Mouse (Mus musculus) cortical plate, adult 2 months (tissue): ENCODE measurements around the gene Tdrd1.

ENCODE experiments used
- CTCF ChIP-seq: fragments of 200-500 bp; IDR thresholded peaks from 2 replicates; pipeline ENCODE4 v1.5.1; 2011; ENCODE audit warnings: mild to moderate bottlenecking, control low read depth, low read length; ENCODE audit not compliant: insufficient read depth; ENCODE audit errors: extremely low read depth
- POLR2A ChIP-seq: fragments of 200-500 bp; IDR thresholded peaks from 2 replicates; pipeline ENCODE4 v1.6.1; 2011; ENCODE audit warnings: mild to moderate bottlenecking, low read length, control low read depth; ENCODE audit not compliant: insufficient read depth; ENCODE audit errors: extremely low read depth

- TF ChIP-seq CTCF = no peak
- TF ChIP-seq POLR2A = no peak
Observed at GRCm38 (mm10) chr19:56874601-56875315, 48.7 kb downstream of the Tdrd1 start.
